Mouse (Mus musculus) embryo, embryonic 11 days (tissue): ENCODE measurements around the gene Krt26.

Source experiments
- DNase-seq: peaks from one replicate; pipeline ENCODE4 v3.0.0-alpha.2; 2015

Gene Krt26

GRCm38 (mm10) chr11:99337866-99338265, at the start of gene Krt26:
TSS of gene Krt26 (minus strand) at chr11:99337966.
- no peak for DNase-seq

GRCm38 (mm10) chr11:99385813-99386721, 48.3 kb upstream of the Krt26 start:
- peak; percentile 92 for DNase-seq

DNA sequence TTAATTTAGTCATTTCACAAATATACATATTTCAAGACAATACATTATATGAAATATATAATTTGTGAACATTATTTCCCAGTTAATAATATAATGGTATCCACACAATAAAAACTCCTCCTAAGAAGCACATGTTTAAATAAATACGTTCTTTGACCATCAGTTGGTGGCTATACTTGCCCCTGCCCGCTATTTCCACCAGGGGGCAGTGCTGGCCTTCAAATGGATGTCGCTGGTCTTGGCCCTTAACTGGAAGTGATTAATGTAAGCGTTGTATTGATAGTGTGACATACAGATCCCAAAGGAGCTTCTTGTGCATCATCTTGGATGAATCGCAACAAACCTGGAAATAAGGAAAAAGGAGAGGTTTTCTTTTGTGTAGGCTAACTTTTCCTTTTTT, 41.8 kb upstream of the Krt26 start:
- DNase-seq, result peak; percentile 77

DNA sequence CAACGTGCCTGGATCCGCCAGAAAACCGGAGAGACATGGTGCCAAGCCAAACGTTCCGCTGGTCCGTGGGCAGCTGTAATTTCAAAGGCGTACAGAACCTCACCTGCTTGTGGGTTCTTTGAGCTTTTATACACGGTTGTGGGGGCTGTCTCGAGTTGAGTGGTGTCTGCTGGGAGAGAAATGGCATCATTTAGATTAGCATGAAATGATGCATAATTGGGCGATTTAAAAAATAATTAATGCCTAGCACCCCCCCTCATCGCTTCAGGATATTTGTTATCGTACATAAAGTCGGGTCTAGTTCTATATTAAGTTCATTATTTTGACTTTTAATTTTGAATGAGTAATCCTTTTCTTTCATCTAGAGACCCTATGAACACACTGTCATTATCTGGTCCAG, 37.0 kb upstream of the Krt26 start, which contains the start of gene Krt28:
TSS of gene Krt28 (minus strand) at position 101 of the 400 bp plus-strand sequence.
- DNase-seq, result no peak

- DNase-seq, result no peak
Observed at GRCm38 (mm10) chr11:99369853-99370451, 32.2 kb upstream of the Krt26 start.

- DNase-seq, result peak; percentile 43
Observed at GRCm38 (mm10) chr11:99369229-99369628, 31.5 kb upstream of the Krt26 start.

DNA sequence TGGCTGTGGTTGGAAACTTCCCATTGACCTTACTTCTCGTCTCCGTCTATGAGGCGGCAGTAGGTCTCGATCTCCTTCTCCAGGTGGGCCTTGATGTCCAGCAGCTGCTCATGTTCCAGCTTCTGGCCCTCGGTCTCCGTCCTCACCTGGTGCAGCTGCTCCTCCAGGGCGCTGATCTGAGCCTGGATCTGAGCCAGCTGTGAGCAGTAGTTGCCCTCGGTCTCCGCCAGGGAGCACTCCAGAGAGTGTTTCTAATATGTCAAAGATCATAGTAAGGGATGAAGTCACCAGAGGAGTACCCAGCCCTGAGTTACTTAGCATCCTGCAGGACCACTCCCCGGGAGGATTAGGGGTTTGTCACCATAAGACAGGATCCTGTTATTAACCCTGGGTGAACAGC, 29.0 kb upstream of the Krt26 start:
- DNase-seq, result peak; percentile 12

DNA sequence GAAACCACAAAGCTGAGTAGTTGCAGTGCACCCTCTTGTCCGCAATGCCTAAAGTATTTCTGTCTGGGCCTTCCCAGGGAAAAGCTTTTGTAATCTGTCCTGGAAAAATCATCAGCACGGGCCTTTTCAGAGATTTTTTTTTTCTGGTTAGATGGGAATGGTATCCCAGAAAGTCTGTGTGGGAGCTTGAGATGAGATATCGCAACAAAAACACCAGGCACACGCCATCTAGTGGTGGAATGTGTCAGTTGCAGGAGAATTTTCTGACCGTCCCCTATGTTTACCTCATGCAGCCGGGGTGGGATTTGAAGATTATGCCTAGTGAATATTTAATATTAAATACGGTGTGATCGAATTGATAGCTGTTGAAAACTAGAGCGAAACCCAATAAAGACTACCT, 26.6 kb upstream of the Krt26 start:
- DNase-seq, result peak; percentile 62

DNA sequence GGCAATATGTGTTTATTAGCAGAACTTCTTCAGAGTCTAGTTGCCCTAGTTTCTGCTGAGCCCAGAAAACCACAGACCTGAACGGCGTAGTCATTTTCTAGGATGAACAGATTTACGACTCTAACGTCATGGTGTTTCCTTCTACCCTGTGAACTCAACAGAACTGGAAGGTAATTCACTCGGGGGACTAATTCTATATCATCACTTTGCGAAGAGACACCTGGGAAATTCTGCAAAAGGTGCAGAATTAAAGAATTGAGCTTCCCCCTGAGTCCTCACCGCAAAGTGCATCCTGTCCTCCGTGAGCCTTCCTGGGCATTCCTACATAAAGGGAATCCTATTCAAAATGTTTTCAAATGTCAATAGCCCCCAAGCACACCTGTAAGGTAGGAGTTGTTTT, 23.7 kb upstream of the Krt26 start:
- DNase-seq, result no peak

GRCm38 (mm10) chr11:99351004-99351403, 13.2 kb upstream of the Krt26 start, which contains the start of gene Krt27:
TSS of gene Krt27 (minus strand) at chr11:99351104.
- DNase-seq, result no peak

DNA sequence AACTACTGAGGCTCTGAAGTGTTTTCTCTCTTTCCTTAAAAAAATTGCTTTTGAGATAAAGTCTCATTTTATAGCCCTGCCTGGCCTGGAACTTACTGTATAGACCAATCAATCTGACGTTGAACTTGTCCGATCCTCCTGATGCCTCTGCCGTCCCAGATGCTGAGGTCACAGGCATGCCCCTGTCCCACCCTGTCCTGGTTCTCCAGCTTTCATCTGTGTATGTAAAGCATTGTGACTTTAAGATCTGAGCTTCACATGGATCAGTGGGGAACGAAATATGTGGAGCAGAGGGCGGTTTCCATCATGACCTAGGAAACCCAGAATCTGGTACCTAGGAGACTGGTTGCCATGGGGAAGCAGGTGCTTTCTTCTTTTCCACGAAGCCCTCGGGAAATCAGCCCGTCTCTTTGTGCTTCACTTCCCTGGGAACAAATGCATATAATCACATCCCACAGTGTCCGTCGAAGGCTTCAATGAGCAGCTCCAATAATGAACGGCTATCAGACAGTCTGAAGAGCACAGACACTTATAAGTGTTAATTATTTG, 1.6 kb upstream of the Krt26 start:
- DNase-seq, result peak; percentile 31

DNA sequence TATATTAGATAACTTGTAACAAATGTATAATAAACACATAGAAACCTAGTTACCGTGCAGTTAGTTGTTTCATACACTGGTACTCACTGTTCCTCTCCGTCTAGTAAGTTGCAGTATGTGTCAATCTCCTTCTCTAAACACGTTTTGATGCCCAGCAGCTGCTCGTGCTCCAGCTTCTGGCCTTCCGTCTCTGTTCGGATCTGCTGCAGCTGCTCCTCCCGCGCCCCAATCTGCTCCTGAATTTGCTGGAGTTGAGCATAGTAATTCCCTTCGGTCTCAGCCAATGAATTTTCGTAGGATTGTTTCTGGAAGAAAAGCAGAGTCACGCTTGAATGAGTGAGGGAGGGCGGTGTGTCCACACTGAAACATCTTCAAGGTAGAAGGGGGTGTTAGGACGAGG, 4.3 kb downstream of the Krt26 start:
- no peak for DNase-seq

GRCm38 (mm10) chr11:99329655-99330054, 8.1 kb downstream of the Krt26 start:
- no peak for DNase-seq

DNA sequence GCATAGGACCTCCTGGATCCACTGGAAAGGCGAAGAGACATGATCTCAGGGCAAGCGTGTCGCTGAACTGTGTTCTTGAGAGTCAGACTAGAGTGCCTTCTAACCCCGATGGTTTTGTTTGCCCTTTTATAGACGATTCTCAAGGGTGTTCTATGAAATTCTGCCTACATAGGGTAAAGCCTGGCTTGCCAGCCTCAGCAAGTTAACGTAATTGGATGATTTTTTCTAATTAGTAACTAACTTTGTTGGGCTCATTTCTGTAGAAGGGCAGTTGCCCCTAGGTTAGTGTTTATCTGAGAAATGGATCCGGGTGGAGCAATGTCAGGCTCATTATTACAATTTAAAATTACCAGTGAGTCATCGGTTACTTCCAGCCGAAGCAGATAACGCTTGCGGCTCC, 14.9 kb downstream of the Krt26 start, which contains the start of gene Krt25:
TSS of gene Krt25 (minus strand) at position 101 of the 400 bp plus-strand sequence.
- no peak for DNase-seq

- DNase-seq, result no peak
Observed at GRCm38 (mm10) chr11:99321094-99321493, 16.7 kb downstream of the Krt26 start.

GRCm38 (mm10) chr11:99319127-99319526, 18.6 kb downstream of the Krt26 start:
- DNase-seq, result no peak

DNA sequence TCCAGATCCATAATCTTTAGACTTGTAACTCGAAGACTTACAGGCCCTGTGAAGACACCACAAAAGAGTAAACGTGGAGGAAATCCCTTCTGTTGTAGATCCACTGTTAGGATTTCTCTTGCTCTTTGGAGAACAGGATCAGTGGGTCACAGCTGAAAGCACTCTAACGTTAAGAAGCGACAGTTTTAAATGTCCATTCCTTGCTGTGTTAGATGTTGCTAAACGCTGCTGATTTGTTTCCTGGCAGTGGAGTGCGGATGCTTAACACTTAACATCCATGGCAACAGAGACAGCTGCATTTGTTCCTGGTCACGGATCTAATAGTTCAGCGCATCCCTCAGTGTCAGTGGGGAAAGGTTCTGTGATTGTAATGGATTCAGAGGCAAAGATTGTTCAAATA, 21.2 kb downstream of the Krt26 start:
- DNase-seq, result no peak

DNA sequence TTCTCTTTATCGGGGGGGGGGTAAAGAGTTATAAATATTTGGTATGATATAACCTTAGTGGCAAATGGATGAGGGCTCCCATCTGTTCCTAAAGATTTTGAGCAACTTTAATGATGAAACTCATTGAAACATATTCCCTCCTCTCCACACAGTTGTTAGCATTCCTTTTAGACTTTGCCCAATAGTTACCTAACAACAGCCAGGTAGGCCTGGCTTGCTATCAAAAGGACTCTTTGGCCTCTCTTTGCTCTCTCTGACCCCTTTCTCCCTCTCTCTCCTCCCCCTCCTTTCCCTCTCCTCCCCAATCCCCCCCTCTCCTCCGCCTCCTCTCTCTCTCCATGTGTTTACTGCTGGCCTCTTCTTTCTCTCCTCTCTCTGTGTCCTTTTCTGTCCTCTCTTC, 23.2 kb downstream of the Krt26 start:
- no peak for DNase-seq

DNA sequence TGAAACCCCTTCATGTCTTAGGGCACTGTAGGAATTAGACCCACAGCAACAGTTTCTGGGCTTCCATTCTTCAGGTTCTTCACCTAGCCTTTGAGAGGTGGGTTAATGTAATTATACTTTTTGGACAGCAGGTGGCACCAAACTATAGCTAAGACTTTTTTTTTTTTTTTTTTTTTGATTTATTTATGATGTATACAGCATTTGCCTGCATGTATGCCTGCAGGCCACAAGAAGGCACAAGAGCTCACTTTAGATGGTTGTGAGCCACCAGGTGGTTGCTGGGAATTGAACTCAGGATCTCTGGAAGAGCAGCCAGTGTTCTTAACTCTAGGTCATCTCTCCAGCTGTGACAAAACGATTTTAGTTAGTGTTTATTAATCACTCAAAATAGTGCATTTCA, 26.9 kb downstream of the Krt26 start:
- peak; percentile 69 for DNase-seq

- DNase-seq, result peak; percentile 73
Observed at GRCm38 (mm10) chr11:99307579-99307978, 30.2 kb downstream of the Krt26 start.

DNA sequence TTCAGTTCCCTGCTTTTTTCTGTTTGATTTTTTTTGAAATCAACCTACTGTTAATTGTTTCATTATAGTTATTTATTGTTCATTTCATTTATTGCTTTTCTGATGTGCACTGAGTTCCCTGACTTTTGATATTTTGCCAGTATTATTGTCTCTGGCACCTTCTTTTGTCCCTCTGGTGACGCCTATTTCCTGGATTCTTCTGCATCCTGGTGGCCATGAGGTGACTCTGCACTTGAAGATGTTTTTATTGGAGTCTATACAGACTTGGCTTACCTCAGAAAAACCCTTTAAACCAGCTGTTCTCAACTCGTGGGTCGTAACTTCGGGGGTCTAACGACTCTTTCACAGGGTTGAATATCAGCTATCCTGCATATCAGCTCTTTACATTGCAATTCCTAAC, 42.7 kb downstream of the Krt26 start:
- DNase-seq, result no peak

DNA sequence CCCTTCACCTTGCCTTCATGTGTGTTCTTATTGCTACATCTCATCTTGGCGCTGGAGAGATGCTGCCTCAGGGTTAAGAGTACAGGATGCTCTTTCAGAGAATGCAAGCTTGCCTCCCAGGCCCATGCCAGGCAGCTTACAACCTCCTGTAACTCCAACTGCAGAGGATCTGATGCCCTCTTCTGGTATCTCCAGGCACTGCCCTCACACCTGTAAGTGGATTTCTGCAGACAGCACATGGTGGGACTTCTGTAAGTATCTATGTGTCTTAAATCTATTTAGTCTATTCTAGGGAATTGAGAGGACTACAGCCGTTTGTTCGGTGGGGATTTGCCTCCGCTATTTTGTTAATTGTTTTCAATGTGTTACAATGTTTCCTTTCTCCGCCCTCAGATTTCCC, 44.9 kb downstream of the Krt26 start:
- DNase-seq, result peak; percentile 58

GRCm38 (mm10) chr11:99284833-99285312, 52.9 kb downstream of the Krt26 start, which contains the start of gene Krt24:
TSS of gene Krt24 (minus strand) at chr11:99285262.
- DNase-seq, result no peak

DNA sequence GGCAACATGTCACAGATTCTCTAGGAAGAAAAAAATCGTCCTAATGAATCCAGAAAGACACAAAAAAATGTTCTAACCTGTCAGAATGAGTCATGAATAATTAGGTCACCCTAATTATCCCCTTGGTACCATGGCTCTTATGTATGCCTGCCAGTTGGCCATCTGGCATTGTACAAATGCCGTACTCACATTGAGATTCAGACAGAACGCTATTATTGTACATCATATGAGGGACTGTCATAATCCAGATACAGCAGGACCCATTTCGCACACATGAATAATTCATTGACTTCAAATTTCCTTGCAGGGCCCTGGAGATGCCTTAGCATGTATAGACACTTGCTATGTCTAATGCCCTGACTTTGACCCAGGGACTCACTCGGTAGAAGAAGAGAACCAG, 53.8 kb downstream of the Krt26 start:
- no peak for DNase-seq
